ENCODE assay signal across 15 mouse cellular contexts in the genomic region with DNA sequence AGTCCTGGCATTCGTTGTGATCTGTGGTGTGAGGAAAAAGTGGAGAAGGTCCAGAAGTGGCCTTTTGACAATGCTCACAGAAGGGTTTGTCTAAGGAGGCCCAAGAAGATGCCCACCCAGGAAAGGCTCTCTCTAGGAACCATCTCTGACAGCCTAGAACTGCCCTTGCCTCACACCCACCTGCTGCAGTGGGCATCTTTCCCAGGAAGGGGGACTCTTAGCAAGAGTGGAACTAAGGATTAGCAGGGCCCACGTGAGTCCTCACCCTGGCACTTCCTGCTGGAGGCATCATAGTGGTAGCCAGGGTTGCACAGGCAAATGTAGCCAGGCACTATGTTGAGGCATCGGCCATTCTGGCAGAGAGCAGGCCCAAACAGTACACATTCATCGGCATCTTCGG.
"Had no signal": no experiment of that assay in that cellular context is flagged by ENCODE, and none has a peak within 500 bp of the region (broad histone marks: within the 10 kb centered on the region; RNA-seq: fewer than 3 reads in every experiment).

No protein-coding gene starts in this region.

- H3K27ac ChIP-seq: neural tube, embryonic 13.5 days; neural tube, embryonic 15.5 days; stomach, embryonic 15.5 days; stomach, postnatal 0 days had no signal

- H3K9me3 ChIP-seq: neural tube, embryonic 13.5 days; neural tube, embryonic 15.5 days; stomach, embryonic 15.5 days had no signal

- H3K27me3 ChIP-seq: neural tube, embryonic 13.5 days; neural tube, embryonic 15.5 days had no signal

- DNase-seq: retina, postnatal 1 day; right cerebral cortex, adult 18-20 months; right cerebral cortex, postnatal 14 days; right cerebral cortex, postnatal 25 days; right cerebral cortex, postnatal 4 days; spleen, adult 18-20 months; thymus, adult 18-20 months; thymus, adult 2 months; thymus, postnatal 14 days; thymus, postnatal 25 days; thymus, postnatal 4 days had no signal

- H3K36me3 ChIP-seq: neural tube, embryonic 13.5 days; neural tube, embryonic 15.5 days; stomach, embryonic 15.5 days had no signal

- H3K4me1 ChIP-seq: neural tube, embryonic 13.5 days had no signal

- H3K4me2 ChIP-seq: neural tube, embryonic 13.5 days; neural tube, embryonic 15.5 days; stomach, embryonic 15.5 days had no signal

- H3K4me3 ChIP-seq: neural tube, embryonic 13.5 days; neural tube, embryonic 15.5 days; stomach, embryonic 15.5 days had no signal

- H3K9ac ChIP-seq: neural tube, embryonic 13.5 days; neural tube, embryonic 15.5 days; stomach, embryonic 15.5 days had no signal
